Mouse (Mus musculus) MEL (cell line): Measurements from ENCODE around the gene Ap4b1. TPM values are rescaled to one million over a fixed set of nuclear protein-coding genes. Genes with fewer than 3 reads are reported as not detected.
"Not testable (repeated sequence)": the region's sequence is repeated elsewhere in the genome, so short reads cannot be mapped to it uniquely, and the experiment has no call there.

Experiments used
- DNase-seq: peaks from one replicate; pipeline ENCODE4 v3.0.0; 2011; ENCODE audit warnings: low read depth, low spot score
- H3K27ac ChIP-seq: 2 replicates; pipeline ENCODE4 v1.5.1; 2012; ENCODE audit warnings: low read depth, mild to moderate bottlenecking, control low read depth, low read length, moderate library complexity; ENCODE audit not compliant: control insufficient read depth
- H3K27me3 ChIP-seq, 2 experiments: fragments of 150-350 bp in 1 of 2; sonication (generic) in 1 of 2; 2 replicates each; pipeline ENCODE4 v1.6.1; 2012; ENCODE audit warnings: low read length in 2 of 2, mild to moderate bottlenecking in 2 of 2, improper control_type of control experiment in 1 of 2, moderate library complexity in 1 of 2; ENCODE audit not compliant: insufficient read depth in 2 of 2, control insufficient read depth in 1 of 2
- H3K36me3 ChIP-seq, 2 experiments: 2 replicates each; pipeline ENCODE4 v1.6.1; 2012 to 2014; ENCODE audit warnings: low read length in 2 of 2, improper control_type of control experiment in 1 of 2, inconsistent platforms in 1 of 2, mild to moderate bottlenecking in 1 of 2; ENCODE audit not compliant: insufficient read depth in 2 of 2, control insufficient read depth in 1 of 2
- H3K4me1 ChIP-seq, 2 experiments: fragments of 150-350 bp in 1 of 2; sonication (generic) in 1 of 2; 2 replicates each; pipeline ENCODE4 v1.6.1; 2012; ENCODE audit warnings: low read length in 2 of 2, improper control_type of control experiment in 1 of 2, mild to moderate bottlenecking in 1 of 2; ENCODE audit not compliant: insufficient read depth in 2 of 2, control insufficient read depth in 1 of 2
- H3K4me3 ChIP-seq, 2 experiments: fragments of 150-350 bp in 1 of 2; sonication (generic) in 1 of 2; 2 replicates each; pipeline ENCODE4 v1.5.1; 2012; ENCODE audit warnings: low read depth in 2 of 2, low read length in 2 of 2, mild to moderate bottlenecking in 2 of 2, moderate library complexity in 2 of 2, control low read depth in 1 of 2, improper control_type of control experiment in 1 of 2; ENCODE audit not compliant: control insufficient read depth in 1 of 2, insufficient read depth in 1 of 2
- H3K79me2 ChIP-seq: 2 replicates; pipeline ENCODE4 v1.6.1; 2012; ENCODE audit warnings: mild to moderate bottlenecking, low read length, moderate library complexity; ENCODE audit not compliant: control insufficient read depth, poor library complexity, insufficient read depth
- H3K9ac ChIP-seq: 2 replicates; pipeline ENCODE4 v1.6.1; 2012; ENCODE audit warnings: low read depth, mild to moderate bottlenecking, control low read depth, low read length, moderate library complexity; ENCODE audit not compliant: control insufficient read depth, poor library complexity, severe bottlenecking
- H3K9me3 ChIP-seq: fragments of 150-350 bp; sonication (generic); replicated peaks from 2 replicates; pipeline ENCODE4 v1.6.1; 2012; ENCODE audit warnings: mild to moderate bottlenecking, low read length, improper control_type of control experiment, moderate library complexity; ENCODE audit not compliant: insufficient read depth
- CHD1 ChIP-seq: IDR thresholded peaks from 2 replicates; pipeline ENCODE4 v1.6.1; 2012; ENCODE audit warnings: low read depth, mild to moderate bottlenecking, inconsistent platforms, low read length, improper control_type of control experiment
- ELF1 ChIP-seq: IDR thresholded peaks from 2 replicates; pipeline ENCODE4 v1.6.1; 2014; ENCODE audit warnings: low read depth, mild to moderate bottlenecking, inconsistent platforms, low read length, improper control_type of control experiment, moderate library complexity
- GATA1 ChIP-seq: IDR thresholded peaks from 2 replicates; pipeline ENCODE4 v1.6.1; 2011; ENCODE audit warnings: low read depth, low read length, improper control_type of control experiment
- MAFK ChIP-seq: IDR thresholded peaks from 2 replicates; pipeline ENCODE4 v1.6.1; 2011; ENCODE audit warnings: low read depth, mild to moderate bottlenecking, low read length, improper control_type of control experiment, borderline replicate concordance
- MAX ChIP-seq: IDR thresholded peaks from 2 replicates; pipeline ENCODE4 v1.6.1; 2011; ENCODE audit warnings: low read length, improper control_type of control experiment
- MEF2A ChIP-seq: IDR thresholded peaks from 2 replicates; pipeline ENCODE4 v1.6.1; 2014; ENCODE audit warnings: low read depth, mild to moderate bottlenecking, inconsistent platforms, low read length, improper control_type of control experiment; ENCODE audit not compliant: poor library complexity, insufficient replicate concordance, severe bottlenecking; ENCODE audit errors: extremely low read depth
- NELFE ChIP-seq: IDR thresholded peaks from 2 replicates; pipeline ENCODE4 v1.6.1; 2011; ENCODE audit warnings: low read depth, low read length, improper control_type of control experiment
- TAL1 ChIP-seq: IDR thresholded peaks from 2 replicates; pipeline ENCODE4 v1.6.1; 2012; ENCODE audit warnings: mild to moderate bottlenecking, inconsistent platforms, low read length, moderate library complexity, mixed read lengths
- TBP ChIP-seq: IDR thresholded peaks from 2 replicates; pipeline ENCODE4 v1.8.0; 2011; ENCODE audit warnings: low read depth, low read length, improper control_type of control experiment
- USF1 ChIP-seq: IDR thresholded peaks from 2 replicates; pipeline ENCODE4 v1.6.1; 2014; ENCODE audit warnings: low read depth, mild to moderate bottlenecking, inconsistent platforms, low read length, improper control_type of control experiment, moderate library complexity
- ZNF384 ChIP-seq: IDR thresholded peaks from 2 replicates; pipeline ENCODE4 v1.6.1; 2012; ENCODE audit warnings: low read depth, mild to moderate bottlenecking, inconsistent platforms, low read length, improper control_type of control experiment
- polyA plus RNA-seq, 2 experiments: library from polyadenylated mRNA; stranded (reverse) in 1 of 2; unstranded in 1 of 2; fragments of >175 nt in 1 of 2; fragments of >200 nt in 1 of 2; gene quantifications; 2 replicates each; pipeline versions ENCODE4 v1.2.1 to v1.2.4; 2012; ENCODE audit warnings: low replicate concordance in 2 of 2, low read depth in 1 of 2; ENCODE audit not compliant: insufficient read length in 2 of 2, insufficient read depth in 1 of 2, missing spikeins in 1 of 2
- total RNA-seq: library from RNA; depleted of rRNA; stranded (reverse); fragments of 300-350 nt; gene quantifications from 2 replicates; pipeline ENCODE4 v1.2.3, GENCODE M21; 2012

The Ap4b1 gene
- total and polyA plus RNA-seq, 3 experiments: 15.1 to 20.2 TPM; not detected in 1

GRCm38 (mm10) chr3:103791230-103792110 lies 17.9 kb upstream of the Ap4b1 start, which contains the start of gene Hipk1 (continued):
- peak; percentile 87 for TF ChIP-seq CHD1
- TF ChIP-seq MAX: peak; percentile 71; the same call in 1 of the 2 replicates
- TF ChIP-seq MEF2A: no peak
- peak; percentile 90 for TF ChIP-seq ELF1

- H3K9ac ChIP-seq: peak overlapping the region; percentile 92
- H3K4me3 ChIP-seq: peak overlapping the region; percentile 56 to 75
- H3K4me1 ChIP-seq: peaks cover 13 to 18% of the 10 kb centered on the region in 2 experiments
- not testable (repeated sequence) for H3K27me3 ChIP-seq, DNase-seq, H3K9me3 ChIP-seq
- TF ChIP-seq MAFK (0 out of 2 replicates have a peak, but pooled peaks have one; percentile 2), TBP (peak; percentile 95)
- H3K27ac ChIP-seq: peak overlapping the region; percentile 87
- peaks cover 35% of the 10 kb centered on the region for H3K79me2 ChIP-seq
- peaks cover 0 to 31% of the 10 kb centered on the region in 2 experiments; a peak in 2 of 4 replicates for H3K36me3 ChIP-seq
Measured at GRCm38 (mm10) chr3:103792111-103792406, 17.3 kb upstream of the Ap4b1 start.

DNA sequence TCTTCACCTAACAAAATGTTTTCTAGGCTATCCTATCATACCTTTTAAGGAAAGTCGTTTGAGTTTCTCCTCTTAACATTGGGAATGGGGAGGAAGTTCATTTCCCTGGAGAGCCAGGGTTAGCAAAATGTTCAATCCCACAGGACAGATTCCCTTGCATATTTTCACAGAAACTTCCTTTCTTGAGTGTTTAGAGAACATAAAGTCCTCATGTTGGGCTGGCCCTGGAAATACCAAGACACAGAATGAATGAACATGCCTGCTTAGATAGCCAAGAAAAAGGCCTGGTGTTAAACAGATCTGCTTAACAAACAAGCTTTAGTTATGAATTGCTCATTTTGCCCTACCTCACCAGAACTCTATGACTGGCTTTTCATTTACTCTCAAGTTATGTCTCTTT lies 16.8 kb upstream of the Ap4b1 start:
- peaks cover 0 to 31% of the 10 kb centered on the region in 2 experiments; a peak in 2 of 4 replicates for H3K36me3 ChIP-seq
- no peaks in the 10 kb centered on the region for H3K9me3 ChIP-seq
- no peak for TF ChIP-seq ZNF384
- no peak for TF ChIP-seq TAL1
- no peak for TF ChIP-seq MAFK
- 0 out of 2 replicates have a peak, but pooled peaks have one; percentile 1 for TF ChIP-seq NELFE
- TF ChIP-seq USF1: no peak
- TF ChIP-seq GATA1: no peak
- no peak for TF ChIP-seq MEF2A
- TF ChIP-seq MAX: no peak
- H3K27me3 ChIP-seq: no peaks in the 10 kb centered on the region
- 0 out of 2 replicates have a peak overlapping the region, but pooled peaks have one; percentile 17 for H3K9ac ChIP-seq
- peaks cover 13 to 18% of the 10 kb centered on the region in 2 experiments for H3K4me1 ChIP-seq
- H3K4me3 ChIP-seq: peak overlapping the region in 1 of 2 experiments; percentile 4; a peak in 1 of 4 replicates
- peak overlapping the region; percentile 87; the same call in 1 of the 2 replicates for H3K27ac ChIP-seq
- peaks cover 30% of the 10 kb centered on the region for H3K79me2 ChIP-seq
- peak; percentile 29 for DNase-seq
